Mouse (Mus musculus): ENCODE results near the gene Tbx3.

Gene Tbx3

DNA sequence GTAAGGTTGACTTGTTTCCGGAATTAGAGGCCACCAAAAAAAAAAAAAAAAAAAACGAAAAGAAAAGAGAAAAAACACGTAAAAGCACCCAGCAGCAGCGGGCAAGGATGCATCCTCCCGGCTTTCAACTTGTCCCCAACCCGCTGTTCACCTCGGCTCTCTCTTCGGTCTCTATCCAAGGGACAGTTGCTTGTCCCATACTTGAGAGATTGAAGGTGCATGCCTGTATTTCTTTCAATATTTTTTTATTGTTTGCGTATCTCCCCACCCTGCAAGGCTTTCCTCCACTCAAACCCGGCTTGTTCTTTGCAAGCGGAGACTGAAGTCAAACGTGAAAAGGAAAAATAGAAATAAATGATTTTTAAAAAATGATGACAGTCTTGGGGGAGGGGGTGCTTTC lies 7.7 kb upstream of the Tbx3 start:
- DNase-seq = no peak

DNA sequence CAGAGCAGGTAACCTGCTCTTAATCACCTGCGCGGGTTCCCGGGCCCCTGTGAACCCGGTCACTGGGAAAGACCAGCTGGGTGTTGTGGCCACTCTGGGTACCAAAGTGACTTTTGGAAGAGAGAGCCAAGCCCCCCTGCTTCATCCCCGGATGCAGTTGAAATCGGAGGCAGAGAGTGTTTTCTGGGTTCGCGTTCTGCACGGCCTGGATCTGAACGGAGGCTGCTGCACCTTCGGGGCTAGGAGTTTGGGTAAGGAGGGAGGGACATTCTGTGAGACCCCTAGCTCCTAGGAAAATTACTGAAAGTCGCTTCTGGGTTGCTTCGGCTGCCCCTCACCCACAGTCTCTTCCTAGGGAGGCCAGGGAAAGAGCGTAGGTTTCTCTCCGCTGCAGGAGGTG lies 7.2 kb upstream of the Tbx3 start:
- no peak for DNase-seq

DNA sequence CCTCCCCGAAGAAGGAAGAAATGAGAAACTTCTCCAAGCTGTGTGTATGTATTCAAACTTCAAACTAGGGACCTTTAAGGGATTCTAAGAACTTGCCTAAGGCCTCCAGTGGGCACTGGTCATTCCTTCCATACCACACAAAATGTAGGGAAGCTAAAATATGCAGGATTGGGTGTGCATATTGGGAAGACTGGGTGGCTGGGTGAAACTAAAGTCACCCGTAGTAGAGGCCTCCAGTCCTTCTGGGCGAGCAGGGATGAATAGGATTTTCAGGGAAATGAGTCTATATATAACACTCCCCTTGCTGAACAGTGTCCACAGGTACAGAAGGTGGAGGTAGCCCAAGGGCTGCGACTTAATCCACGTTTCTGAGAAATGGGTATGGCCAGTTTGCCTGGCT lies 6.7 kb upstream of the Tbx3 start:
- DNase-seq = no peak

DNA sequence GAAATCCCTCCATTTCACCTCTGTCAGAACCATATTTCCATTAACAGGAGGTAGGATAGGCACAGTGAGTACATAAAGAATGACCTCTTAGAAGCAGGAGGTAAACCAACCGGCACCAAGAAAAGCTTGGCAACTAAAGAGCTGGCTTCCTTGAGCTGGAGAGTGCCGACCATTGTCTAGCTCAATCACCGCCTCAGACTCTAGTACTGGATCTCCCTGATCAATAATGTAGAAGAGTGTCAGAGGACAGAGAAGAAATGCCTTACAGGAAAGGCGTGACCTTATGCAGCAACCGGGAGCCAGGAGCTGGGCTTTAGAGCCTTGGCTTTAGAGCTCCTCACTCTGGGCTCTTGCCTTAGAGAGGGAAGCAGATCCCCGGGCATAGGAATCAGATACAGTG lies 4.7 kb upstream of the Tbx3 start:
- no peak for DNase-seq

DNA sequence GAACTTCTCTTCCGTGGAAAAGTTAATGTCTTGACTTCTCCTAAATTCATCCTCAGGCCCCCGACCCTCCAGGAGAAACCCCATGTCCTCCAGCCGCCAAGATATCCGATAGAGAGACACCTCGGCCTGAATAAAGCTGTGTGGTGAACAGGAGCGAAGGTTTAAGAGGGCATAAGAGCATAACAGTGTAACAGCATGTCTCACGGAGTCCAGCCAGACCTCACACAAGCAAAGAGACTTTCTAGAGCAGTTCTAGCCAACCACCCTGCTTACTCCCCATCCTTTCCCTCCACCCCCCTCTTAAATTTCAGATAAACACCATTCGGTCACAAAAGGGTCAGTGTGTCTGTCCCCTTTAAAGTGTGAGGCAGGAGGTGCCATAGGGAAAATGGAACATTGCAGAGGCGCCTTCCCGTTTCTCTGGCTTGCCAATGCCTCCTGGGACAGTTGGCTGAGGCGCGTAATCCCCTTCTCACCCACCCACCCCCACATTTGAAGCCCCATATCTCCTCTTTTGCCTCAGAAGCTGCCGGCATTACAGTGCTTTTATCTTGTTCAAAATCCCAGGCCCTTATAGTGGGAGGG lies 3.0 kb upstream of the Tbx3 start:
- DNase-seq = no peak

DNA sequence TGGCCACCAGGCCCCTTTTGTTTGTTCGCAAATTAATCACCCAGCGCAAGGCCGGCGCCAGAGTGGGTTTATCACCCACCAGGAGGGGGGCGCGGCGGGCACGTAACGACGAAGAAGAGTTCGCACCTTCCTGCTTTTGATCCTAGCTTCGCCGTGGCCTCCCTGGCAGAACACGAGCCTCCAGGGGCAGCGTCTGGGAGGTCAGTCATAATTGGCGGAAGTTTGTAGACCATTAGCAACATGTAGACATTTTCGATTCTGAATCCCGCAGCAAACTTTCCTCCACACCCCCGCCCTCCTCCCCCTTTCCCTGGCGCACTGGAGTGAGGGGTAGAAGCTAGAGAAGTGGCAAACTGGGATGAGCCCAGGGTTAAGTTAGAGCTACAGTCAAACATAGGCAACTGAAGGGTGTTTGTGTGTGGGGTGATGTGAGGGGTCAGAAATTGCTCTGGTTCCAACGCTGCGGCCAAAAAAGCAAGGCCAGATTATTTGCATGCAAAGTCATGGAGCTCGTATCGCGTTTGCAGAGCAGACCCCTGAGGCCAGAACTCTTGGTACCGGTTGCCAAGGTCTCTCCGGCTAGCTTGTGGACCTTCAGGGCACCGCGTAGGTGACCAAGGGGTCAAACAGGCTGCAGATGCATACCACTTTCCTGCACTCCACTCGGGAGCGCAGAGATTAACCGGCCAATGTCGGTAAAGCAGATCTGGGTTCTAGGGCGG lies 2.1 kb upstream of the Tbx3 start:
- DNase-seq = no peak

DNA sequence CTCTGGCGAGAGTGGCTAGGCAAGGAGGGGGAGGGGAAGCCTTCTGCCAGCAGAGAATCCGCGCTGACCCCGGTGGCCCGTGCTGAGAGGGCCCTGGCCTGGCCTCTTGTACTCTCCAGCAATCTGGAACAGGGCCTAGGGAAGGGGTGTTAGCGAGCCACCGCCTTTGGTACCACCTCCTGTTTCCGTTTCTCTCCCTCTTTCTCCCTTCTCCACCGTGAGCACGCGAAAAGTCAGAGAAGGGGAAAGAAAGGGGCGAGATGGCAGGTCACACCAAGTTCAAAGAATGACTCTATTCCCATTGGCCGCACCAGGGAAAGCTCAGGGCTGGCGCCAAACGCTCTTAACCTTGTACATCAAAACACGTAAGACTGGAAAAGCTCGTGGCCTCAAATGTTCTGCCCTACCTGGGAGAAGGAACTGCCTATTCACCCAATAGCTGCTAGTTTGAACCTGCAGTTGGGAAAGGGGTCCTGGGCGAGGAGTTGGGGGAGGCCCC lies 1.5 kb upstream of the Tbx3 start:
- DNase-seq = no peak

DNA sequence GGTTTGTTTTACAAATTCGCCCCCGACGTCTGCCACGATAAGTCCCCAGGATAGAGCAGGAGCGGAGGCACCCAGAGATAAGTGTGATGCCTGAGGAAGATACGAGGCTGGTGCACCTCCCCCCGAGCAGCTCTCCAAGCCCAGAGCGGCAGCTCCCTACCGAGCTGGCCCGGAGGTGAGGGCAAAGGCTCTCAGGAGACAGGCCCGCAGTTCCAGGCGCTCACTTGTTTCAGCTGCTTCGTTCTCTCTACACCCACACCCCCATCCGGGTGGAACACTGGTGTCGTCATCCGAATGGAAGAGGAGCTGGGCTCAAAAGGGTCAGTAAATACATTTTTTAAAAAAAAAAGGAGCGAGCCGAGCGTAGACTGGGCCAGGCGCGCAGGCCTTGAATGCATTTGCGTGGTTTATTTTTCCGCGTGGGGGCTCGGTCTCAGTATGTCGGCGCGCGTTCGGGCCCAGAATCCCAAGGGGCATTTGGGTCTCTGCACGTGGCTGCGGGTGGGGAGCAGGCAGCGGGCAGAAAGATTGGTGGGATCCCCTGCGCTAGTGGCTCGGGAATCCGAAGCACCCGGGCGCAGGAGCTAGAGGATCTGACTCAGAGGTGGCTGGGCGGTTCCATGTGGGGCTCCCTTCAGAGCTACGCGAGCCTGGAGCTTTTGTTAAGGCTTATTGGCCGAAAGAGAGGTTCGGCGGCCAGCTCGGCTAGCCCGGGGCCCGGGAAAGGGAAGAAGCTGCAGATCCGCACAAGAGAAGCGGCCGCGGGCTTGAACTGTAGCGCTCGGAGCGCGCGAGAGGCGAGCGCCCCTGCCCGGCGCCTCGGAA lies 516 bp upstream of the Tbx3 start:
- DNase-seq = no peak

DNA sequence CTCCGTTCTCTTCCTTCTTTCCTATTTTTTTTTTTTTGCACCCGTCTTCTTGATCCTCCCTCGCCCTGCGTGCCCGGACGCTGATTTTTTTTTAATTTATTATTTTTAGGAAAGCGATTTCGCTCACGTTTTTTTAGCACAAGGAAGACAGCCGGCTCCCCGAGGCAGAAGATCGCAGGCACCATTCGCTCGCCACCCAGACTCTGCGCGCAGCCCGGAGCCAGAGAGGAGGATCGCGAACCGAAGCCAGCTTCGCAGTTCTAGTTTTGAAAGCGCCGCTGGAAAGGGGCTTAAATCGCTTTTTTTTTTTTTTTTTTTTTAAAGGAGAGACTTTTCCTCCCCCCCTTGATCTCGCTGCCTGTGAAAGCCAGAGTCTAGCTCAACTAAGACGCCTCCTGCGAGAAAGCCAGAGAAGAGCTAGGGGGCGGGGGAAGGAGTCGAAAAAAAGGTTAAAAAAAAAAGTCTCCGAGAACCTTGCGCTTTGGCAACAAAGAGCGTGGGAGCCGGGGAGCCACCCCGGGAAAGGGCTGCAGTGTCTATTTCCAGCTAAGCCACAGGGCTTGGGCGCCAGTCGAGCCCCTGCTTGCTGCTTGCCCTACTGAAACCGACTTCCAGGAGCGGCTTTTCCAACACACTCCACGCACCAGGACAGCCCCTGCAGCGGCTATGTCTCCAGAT lies 794 bp downstream of the Tbx3 start:
- DNase-seq = no peak

DNA sequence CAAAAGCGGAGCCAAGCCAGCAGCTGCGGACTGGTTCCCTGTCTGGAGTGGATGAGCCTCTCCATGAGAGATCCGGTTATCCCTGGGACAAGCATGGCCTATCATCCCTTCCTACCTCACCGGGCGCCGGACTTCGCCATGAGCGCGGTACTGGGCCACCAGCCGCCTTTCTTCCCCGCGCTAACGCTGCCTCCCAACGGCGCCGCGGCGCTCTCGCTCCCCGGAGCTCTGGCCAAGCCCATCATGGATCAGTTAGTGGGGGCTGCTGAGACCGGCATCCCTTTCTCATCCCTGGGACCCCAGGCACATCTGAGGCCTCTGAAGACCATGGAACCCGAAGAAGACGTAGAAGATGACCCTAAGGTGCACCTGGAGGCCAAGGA lies 1.5 kb downstream of the Tbx3 start:
- DNase-seq = no peak

DNA sequence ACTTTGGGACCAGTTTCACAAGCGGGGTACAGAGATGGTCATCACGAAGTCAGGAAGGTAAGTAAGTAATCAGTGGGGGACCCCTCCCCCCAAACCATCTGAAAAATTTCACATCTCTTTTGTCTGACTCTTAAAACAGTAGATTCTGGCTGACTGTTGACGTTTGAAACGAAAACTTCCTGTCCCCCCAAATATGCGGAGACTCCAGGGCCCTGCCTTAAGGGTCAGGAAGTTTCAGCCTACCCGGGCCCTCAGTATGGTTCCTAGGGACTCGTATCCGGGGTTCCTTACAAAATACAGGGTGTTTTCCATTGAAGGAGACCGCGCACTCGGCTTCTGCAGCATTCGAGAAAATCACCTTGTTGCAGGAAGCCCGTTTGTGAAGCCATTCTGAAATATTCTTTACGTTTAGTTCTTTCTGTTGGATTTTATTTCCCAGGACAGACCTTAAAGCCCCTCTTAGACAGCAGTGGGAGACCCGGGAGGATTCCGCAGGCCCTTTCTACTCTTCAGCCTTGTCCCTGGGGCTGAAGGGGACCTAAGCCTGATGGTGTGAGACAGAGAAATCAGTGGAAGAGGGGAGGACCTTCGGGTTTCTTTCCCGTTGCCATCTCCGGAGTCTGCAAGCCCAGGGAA lies 2.0 kb downstream of the Tbx3 start:
- DNase-seq = no peak

DNA sequence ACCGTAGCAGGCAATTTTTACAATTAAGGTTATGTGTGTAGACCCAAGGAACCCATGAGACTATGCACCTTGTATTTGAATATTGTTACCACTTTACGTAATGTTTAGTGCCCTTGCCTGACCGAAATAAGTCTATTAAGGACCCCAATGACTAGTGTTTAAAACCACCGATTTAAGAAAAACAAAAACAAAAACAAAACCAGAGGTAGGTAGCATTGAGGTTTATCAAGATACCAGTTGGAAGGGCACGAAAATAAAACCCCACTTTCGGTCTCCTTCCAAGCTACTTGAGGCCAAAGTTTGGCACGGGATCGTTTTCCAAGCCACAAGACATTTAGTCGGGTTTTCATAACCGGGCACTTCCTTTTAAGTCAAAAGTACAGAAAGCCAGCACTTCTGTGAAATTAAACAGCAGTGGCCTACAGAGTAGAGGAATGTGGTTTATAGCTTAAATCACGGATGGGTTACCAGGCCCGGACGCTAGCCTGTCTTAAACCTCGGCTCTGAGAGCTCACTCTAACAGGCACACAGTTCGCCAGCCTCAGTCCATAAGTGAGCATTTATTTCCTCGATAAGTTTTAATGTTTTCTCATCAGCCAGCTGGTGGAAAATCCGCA lies 2.6 kb downstream of the Tbx3 start:
- no peak for DNase-seq

DNA sequence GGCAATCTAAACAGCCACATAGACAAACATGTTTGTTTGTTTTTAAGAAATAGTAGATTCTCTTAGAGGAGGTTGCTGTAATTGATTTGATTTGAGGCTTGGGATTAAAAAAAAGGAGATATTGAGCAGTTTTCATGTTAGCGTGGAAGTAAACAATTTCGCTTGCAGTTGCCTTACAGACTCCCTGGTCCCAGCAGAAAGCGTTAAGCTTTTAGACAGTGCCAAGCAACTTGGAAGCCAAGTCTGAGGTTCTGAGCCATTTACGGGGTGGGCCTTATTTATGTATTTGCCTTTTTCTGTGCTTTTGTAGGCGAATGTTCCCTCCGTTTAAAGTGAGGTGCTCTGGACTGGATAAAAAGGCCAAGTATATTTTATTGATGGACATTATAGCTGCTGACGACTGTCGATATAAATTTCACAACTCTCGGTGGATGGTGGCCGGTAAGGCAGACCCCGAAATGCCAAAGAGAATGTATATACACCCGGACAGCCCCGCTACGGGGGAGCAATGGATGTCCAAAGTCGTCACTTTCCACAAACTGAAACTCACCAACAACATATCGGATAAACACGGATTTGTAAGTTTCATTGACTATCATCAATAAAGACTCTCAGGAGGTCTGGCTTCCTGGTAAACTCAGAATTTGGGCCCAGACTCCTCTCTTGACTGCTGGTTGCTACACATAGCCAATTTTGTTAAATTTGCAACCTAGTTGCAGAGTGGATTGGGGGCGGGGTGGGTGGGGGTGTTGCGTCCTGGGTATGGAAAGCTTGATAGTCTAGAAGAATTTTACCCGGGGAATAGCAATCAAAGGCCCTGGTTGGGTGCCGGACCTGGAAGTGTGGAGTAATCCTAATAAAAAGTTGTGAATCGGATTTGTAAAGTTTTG lies 3.5 kb downstream of the Tbx3 start:
- no peak for DNase-seq

DNA sequence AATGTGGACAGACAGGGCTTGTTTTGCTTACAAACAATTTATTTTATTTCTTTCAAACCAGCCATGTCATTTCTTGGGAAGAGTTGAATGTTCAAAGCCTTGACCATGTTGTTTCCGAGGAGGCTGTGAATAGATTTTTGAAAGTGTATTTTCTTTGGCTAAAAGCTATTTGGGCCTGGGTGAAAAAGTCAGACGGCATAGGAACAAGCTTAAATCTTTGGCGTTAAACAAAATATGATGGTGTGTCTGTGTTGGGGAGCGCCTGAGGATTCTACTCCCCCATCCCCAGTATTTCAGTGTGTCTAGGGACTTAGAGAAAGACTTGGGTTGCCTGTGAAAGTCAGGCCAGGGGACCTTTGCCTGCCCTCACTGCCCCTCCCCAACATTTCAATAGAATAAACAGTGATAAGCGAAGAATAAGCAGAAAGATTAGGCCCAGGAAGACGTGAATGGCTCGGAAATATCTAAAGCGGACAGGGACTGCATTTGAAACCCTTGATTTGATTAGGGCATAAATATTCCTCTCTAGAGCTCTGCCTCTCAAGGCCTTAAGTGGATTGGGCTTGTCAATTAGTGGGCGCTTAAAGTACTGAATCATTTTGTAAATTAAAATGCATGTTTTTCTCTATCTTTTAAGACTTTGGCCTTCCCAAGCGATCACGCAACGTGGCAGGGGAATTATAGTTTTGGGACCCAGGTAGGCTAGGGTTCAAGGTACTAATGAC lies 4.3 kb downstream of the Tbx3 start:
- no peak for DNase-seq

DNA sequence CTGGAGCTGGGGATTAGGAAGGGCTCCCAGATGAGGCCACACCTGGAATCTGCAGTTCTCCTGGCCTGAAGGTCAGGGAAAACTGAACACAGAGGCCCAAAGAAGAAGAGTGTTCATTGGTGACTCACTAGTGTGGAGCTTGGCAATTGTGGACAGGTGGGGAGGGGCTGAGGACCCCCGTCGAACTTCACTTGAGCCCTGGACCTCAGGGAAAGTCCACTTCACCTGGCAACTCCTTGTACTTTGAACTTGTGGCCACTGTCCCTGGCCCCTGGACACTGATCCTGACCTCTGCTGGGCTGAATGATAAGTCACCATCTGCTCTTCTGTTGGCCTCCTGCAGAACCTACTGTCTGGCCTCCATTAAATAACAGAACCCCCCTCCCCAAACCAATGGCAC lies 5.8 kb downstream of the Tbx3 start:
- no peak for DNase-seq

DNA sequence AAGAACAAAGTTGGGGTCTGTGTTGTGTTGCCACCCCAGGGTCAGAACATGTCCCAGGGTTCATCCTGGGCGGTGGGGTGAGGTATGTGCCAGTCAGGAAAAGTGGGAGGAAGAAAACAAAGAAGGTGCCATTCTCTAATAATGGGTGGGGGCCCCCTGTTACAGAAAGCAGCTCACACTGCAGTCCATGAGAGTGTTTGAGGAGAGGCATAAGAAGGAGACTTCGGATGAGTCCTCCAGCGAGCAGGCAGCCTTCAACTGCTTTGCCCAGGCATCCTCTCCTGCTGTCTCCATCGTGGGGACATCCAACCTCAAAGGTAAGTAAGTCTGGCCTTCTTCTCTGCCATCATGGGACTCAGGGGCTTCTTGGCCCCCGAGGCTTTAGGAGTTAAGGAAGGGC lies 8.0 kb downstream of the Tbx3 start:
- DNase-seq = no peak

DNA sequence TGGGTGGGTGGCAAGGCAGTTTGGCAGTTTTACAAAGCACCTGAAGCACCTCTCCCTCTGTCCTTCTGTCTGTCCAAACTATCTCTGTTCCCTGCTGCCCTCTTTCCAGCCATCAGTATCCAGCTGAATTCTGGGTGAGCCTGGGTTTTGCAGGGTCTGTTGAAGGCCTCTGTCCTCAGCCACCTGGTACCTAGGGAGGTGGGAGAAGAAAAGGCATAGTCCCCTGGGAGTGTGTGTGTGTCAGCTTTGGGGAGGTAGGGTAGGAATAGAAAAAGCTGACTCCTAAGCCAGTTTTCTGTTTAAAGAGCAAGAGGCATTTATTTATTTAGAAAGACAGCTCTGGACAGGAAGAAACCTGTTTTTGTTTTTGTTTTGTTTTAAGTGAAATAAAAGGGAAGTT lies 8.6 kb downstream of the Tbx3 start:
- DNase-seq = no peak

DNA sequence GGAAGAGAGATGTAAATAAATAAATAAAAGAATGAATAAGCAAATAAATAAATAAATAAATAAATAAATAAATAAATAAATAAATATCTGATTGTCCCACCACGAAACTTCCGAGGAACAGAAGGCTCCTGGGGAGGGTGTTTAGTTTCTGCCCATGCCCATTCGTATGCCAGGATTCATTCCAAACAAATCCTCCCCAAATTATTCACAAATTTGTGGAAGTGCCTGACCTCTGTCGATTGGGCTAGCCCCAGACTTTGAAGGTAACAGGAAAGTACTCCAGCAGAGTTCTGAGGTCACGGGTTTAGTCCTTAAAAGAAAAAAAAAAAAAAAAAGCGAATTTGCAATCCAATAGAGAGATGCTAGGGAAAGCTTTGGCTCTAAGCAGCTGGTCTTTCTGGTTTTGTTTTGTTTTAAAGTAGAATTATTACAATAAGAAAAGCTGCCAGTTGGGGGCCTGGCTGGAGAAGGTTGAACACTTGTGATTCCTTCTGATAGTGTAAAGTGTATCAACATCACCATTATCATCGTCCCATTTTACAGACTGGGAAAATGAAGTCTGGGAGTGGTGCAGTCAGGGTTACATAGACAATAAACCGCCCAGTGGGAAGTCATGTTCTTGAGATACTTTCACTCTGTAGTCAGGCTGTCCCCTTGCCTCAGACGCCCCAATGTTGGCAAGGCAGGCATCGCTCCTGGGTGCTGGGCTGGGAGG lies 9.3 kb downstream of the Tbx3 start:
- no peak for DNase-seq

DNA sequence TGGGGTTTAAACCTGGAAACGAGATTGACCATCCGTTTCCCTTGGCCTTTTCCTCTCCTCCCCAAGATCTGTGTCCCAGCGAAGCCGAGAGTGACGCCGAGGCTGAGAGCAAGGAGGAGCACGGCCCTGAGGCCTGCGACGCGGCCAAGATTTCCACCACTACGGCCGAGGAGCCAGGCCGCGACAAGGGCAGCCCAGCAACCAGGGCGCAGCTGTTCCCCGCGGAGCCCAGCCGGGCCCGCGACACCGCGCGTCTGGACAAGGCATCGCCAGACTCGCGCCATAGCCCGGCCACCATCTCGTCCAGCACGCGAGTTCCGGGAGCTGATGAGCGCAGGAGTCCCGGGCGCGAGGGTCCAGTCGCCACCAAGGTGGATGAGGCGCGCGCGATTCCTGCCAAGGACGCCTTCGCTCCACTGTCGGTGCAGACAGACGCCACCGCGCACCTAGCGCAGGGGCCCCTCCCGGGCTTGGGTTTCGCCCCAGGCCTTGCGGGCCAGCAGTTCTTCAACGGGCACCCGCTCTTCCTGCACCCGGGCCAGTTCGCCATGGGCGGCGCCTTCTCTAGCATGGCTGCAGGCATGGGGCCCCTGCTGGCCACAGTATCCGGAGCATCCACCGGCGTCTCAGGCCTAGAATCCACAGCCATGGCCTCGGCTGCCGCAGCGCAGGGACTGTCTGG lies 10.0 kb downstream of the Tbx3 start:
- no peak for DNase-seq

Measured in cerebellum, adult 11-12 months (tissue).